Mouse (Mus musculus): ENCODE measurements at regions not wholly inside any gene's neighbourhood (a gene's known extent, or its start where the extent isn't known, plus 50 kb on each side); places are given as distances from the start of the nearest gene placed in this dataset.

GRCm38 (mm10) chr13:107944831-107945230 lies 99.4 kb upstream of the Smim15 start:
- no peak for DNase-seq (ENCODE audit: low spot score in 2 of 2)

GRCm38 (mm10) chr13:107942979-107943378 lies 101.3 kb upstream of the Smim15 start:
- no peak for DNase-seq (ENCODE audit: low spot score in 2 of 2)

- no peak for DNase-seq (ENCODE audit: low spot score in 2 of 2)
Measured at GRCm38 (mm10) chr13:107942297-107942962, 101.8 kb upstream of the Smim15 start.

GRCm38 (mm10) chr13:107939916-107940646 lies 104.2 kb upstream of the Smim15 start:
- no peak for DNase-seq (ENCODE audit: low spot score in 2 of 2)

GRCm38 (mm10) chr13:107935611-107936010 lies 108.6 kb upstream of the Smim15 start:
- DNase-seq (ENCODE audit: low spot score in 2 of 2), result no peak

- no peak for DNase-seq (ENCODE audit: low spot score in 2 of 2)
Measured at GRCm38 (mm10) chr13:107934691-107935090, 109.6 kb upstream of the Smim15 start.

- DNase-seq (ENCODE audit: low spot score in 2 of 2), result no peak
Measured at GRCm38 (mm10) chr13:107933598-107934571, 110.4 kb upstream of the Smim15 start.

GRCm38 (mm10) chr13:107932423-107933032 lies 111.7 kb upstream of the Smim15 start:
- no peak for DNase-seq (ENCODE audit: low spot score in 2 of 2)

GRCm38 (mm10) chr13:107931216-107931615 lies 113.0 kb upstream of the Smim15 start:
- no peak for DNase-seq (ENCODE audit: low spot score in 2 of 2)

GRCm38 (mm10) chr13:107927499-107928215 lies 116.6 kb upstream of the Smim15 start:
- DNase-seq (ENCODE audit: low spot score in 2 of 2), result no peak

GRCm38 (mm10) chr13:107925470-107925869 lies 118.8 kb upstream of the Smim15 start:
- DNase-seq (ENCODE audit: low spot score in 2 of 2), result no peak

- DNase-seq (ENCODE audit: low spot score in 2 of 2), result no peak
Measured at GRCm38 (mm10) chr13:107923129-107924114, 120.8 kb upstream of the Smim15 start.

GRCm38 (mm10) chr13:107919403-107919802 lies 124.8 kb upstream of the Smim15 start:
- DNase-seq (ENCODE audit: low spot score in 2 of 2), result no peak

GRCm38 (mm10) chr13:107918478-107918877 lies 125.8 kb upstream of the Smim15 start:
- no peak for DNase-seq (ENCODE audit: low spot score in 2 of 2)

- DNase-seq (ENCODE audit: low spot score in 2 of 2), result no peak
Measured at GRCm38 (mm10) chr13:107918065-107918464, 126.2 kb upstream of the Smim15 start.

GRCm38 (mm10) chr13:107917564-107917963 lies 126.7 kb upstream of the Smim15 start:
- DNase-seq (ENCODE audit: low spot score in 2 of 2), result no peak

- DNase-seq (ENCODE audit: low spot score in 2 of 2), result no peak
Measured at GRCm38 (mm10) chr13:107910125-107910524, 134.1 kb upstream of the Smim15 start.

- no peak for DNase-seq (ENCODE audit: low spot score in 2 of 2)
Measured at GRCm38 (mm10) chr13:107909343-107910067, 134.7 kb upstream of the Smim15 start.

GRCm38 (mm10) chr13:107907966-107908365 lies 136.3 kb upstream of the Smim15 start:
- no peak for DNase-seq (ENCODE audit: low spot score in 2 of 2)
